In genomic region chr11:71760991-71761390, GRCm38 (mm10) we compare ENCODE assay signal across 19 mouse cellular contexts. TPM values are rescaled to one million over a fixed set of nuclear protein-coding genes. Genes with fewer than 3 reads are reported as not detected.
DNase-seq lines count a peak whose midpoint lies in the region; ATAC-seq lines count a peak whose summit lies in the region.
"Had no signal": no experiment of that assay in that cellular context is flagged by ENCODE, and none has a peak within 500 bp of the region (broad histone marks: within the 10 kb centered on the region; RNA-seq: fewer than 3 reads in every experiment).

No protein-coding gene starts in this region.

- no peak for ATAC-seq in hindbrain, embryonic 13.5 days (ENCODE audit: low FRiP score)
- no peak for ATAC-seq in midbrain, embryonic 16.5 days
- ATAC-seq: forebrain, embryonic 15.5 days; liver, postnatal 0 days; Patski had no signal

- no peak overlapping the region for H3K9ac ChIP-seq in hindbrain, embryonic 13.5 days
- H3K9ac ChIP-seq in midbrain, embryonic 16.5 days (ENCODE audit: low read depth, low read length) = no peak overlapping the region
- H3K9ac ChIP-seq: embryonic facial prominence, embryonic 13.5 days; forebrain, embryonic 15.5 days; heart, embryonic 15.5 days; liver, postnatal 0 days had no signal

- 82% methylated on average over 9 of the region's 9 CpGs for WGBS in hindbrain, embryonic 10.5 days
- WGBS in hindbrain, embryonic 13.5 days = 85% methylated on average over 9 of the region's 9 CpGs
- WGBS in midbrain, embryonic 10.5 days = 85% methylated on average over 9 of the region's 9 CpGs
- WGBS in midbrain, embryonic 16.5 days = 84% methylated on average over 9 of the region's 9 CpGs

- no peak overlapping the region for H3K4me2 ChIP-seq in hindbrain, embryonic 13.5 days
- no peak overlapping the region for H3K4me2 ChIP-seq in midbrain, embryonic 16.5 days (ENCODE audit: low read length)
- H3K4me2 ChIP-seq: embryonic facial prominence, embryonic 13.5 days; forebrain, embryonic 15.5 days; heart, embryonic 15.5 days had no signal

- H3K27ac ChIP-seq in hindbrain, embryonic 10.5 days = peak overlapping the region; percentile 79
- H3K27ac ChIP-seq in hindbrain, embryonic 13.5 days = no peak overlapping the region
- peak overlapping the region; percentile 91 for H3K27ac ChIP-seq in midbrain, embryonic 10.5 days (replicated peaks)
- no peak overlapping the region for H3K27ac ChIP-seq in midbrain, embryonic 16.5 days (ENCODE audit: low read length)
- H3K27ac ChIP-seq: embryonic facial prominence, embryonic 13.5 days; forebrain, embryonic 15.5 days; heart, embryonic 15.5 days; limb, embryonic 10.5 days had no signal

- peaks cover 97% of the 10 kb centered on the region for H3K4me1 ChIP-seq in hindbrain, embryonic 10.5 days (replicated peaks)
- H3K4me1 ChIP-seq in hindbrain, embryonic 13.5 days (replicated peaks) = peaks cover 97% of the 10 kb centered on the region
- peaks cover 99% of the 10 kb centered on the region for H3K4me1 ChIP-seq in midbrain, embryonic 10.5 days
- peaks cover 24% of the 10 kb centered on the region for H3K4me1 ChIP-seq in midbrain, embryonic 16.5 days (ENCODE audit: control insufficient read depth, insufficient read depth, low read length)
- H3K4me1 ChIP-seq: heart, embryonic 15.5 days; limb, embryonic 10.5 days had no signal

- H3K4me3 ChIP-seq in hindbrain, embryonic 10.5 days = no peak overlapping the region
- no peak overlapping the region for H3K4me3 ChIP-seq in hindbrain, embryonic 13.5 days
- H3K4me3 ChIP-seq in midbrain, embryonic 10.5 days = no peak overlapping the region
- no peak overlapping the region for H3K4me3 ChIP-seq in midbrain, embryonic 16.5 days (ENCODE audit: low read depth, low read length)
- H3K4me3 ChIP-seq: embryonic facial prominence, embryonic 13.5 days; forebrain, embryonic 15.5 days; heart, embryonic 15.5 days; limb, embryonic 10.5 days had no signal

- no peaks in the 10 kb centered on the region; the same call in 1 of the 2 replicates for H3K27me3 ChIP-seq in hindbrain, embryonic 10.5 days (ENCODE audit: insufficient read depth, poor library complexity, severe bottlenecking)
- 0 out of 2 replicates have a peak, but pooled peaks cover 5% of the 10 kb centered on the region for H3K27me3 ChIP-seq in hindbrain, embryonic 13.5 days
- no peaks in the 10 kb centered on the region for H3K27me3 ChIP-seq in midbrain, embryonic 10.5 days (ENCODE audit: low read depth, poor library complexity, severe bottlenecking)
- H3K27me3 ChIP-seq in midbrain, embryonic 16.5 days (ENCODE audit: control insufficient read depth, insufficient read depth, low read depth, low read length) = no peaks in the 10 kb centered on the region
- H3K27me3 ChIP-seq: forebrain, embryonic 15.5 days had no signal

- peaks cover 39% of the 10 kb centered on the region for H3K36me3 ChIP-seq in hindbrain, embryonic 10.5 days
- peaks cover 16% of the 10 kb centered on the region for H3K36me3 ChIP-seq in hindbrain, embryonic 13.5 days
- H3K36me3 ChIP-seq in midbrain, embryonic 10.5 days = peaks cover 44% of the 10 kb centered on the region
- peaks cover 4% of the 10 kb centered on the region; the same call in 1 of the 2 replicates for H3K36me3 ChIP-seq in midbrain, embryonic 16.5 days (ENCODE audit: control insufficient read depth, insufficient read depth, low read length)
- H3K36me3 ChIP-seq: embryonic facial prominence, embryonic 13.5 days; forebrain, embryonic 15.5 days; heart, embryonic 15.5 days; limb, embryonic 10.5 days had no signal

- H3K9me3 ChIP-seq in hindbrain, embryonic 10.5 days = no peaks in the 10 kb centered on the region
- no peaks in the 10 kb centered on the region for H3K9me3 ChIP-seq in hindbrain, embryonic 13.5 days
- H3K9me3 ChIP-seq in midbrain, embryonic 10.5 days (replicated peaks) = no peaks in the 10 kb centered on the region
- no peaks in the 10 kb centered on the region for H3K9me3 ChIP-seq in midbrain, embryonic 16.5 days (replicated peaks; ENCODE audit: control insufficient read depth, low read length, poor library complexity, severe bottlenecking)
- H3K9me3 ChIP-seq: embryonic facial prominence, embryonic 13.5 days; forebrain, embryonic 15.5 days; heart, embryonic 15.5 days; limb, embryonic 10.5 days had no signal

- peak; percentile 24 for DNase-seq in adrenal gland, postnatal 14 days
- no peak for DNase-seq in adrenal gland, postnatal 4 days (ENCODE audit: low spot score in 2 of 2)
- no peak for DNase-seq in hindbrain, embryonic 10.5 days (ENCODE audit: low spot score)
- DNase-seq in kidney, postnatal 25 days = peak; percentile 26 to 64
- DNase-seq in kidney, adult 8-10 months = no peak
- DNase-seq in midbrain, embryonic 10.5 days (ENCODE audit: low spot score) = no peak
- DNase-seq: adrenal gland, adult 8-10 months; cerebellum, adult 11 months; cerebellum, postnatal 10 days; liver, postnatal 0 days; right cerebral cortex, postnatal 4 days had no signal

RNA-seq across cellular contexts. Expression of gene Wscd1, which starts 11.3 kb away (rescaled TPM):
- total RNA-seq in adrenal gland, postnatal 14 days (2021) = 7.0 and 9.6 TPM in 2 replicates
- 10 to 100 TPM; 13.7 to 16.2 TPM for total RNA-seq in adrenal gland, postnatal 4 days (2021)
- polyA plus RNA-seq in hindbrain, embryonic 10.5 days (2016; fragmentation: Nextera tagmentation; extraction: Ambion mirVana) = 52.4 and 69.5 TPM in 2 replicates
- 69.8 and 70.4 TPM in 2 replicates for polyA plus RNA-seq in hindbrain, embryonic 13.5 days (2015; fragmentation: Nextera tagmentation; extraction: Ambion mirVana)
- polyA plus RNA-seq in midbrain, embryonic 10.5 days (2016; fragmentation: Nextera tagmentation; extraction: Ambion mirVana) = 61.5 and 86.9 TPM in 2 replicates
- polyA plus RNA-seq in midbrain, embryonic 16.5 days (2015; fragmentation: Nextera tagmentation; extraction: Ambion mirVana) = 75.3 and 86.3 TPM in 2 replicates
- total RNA-seq: megakaryocyte progenitor cell, adult 5-6 weeks had no signal

Comparison
In these comparisons a context has a peak if more than half of its experiments do, and no peak if none do; other contexts are left out.
1. DNase-seq: peak in adrenal gland, postnatal 14 days (single experiment) and kidney, postnatal 25 days (2 of 2); none in adrenal gland, postnatal 4 days (0 of 2), hindbrain, embryonic 10.5 days (single experiment), kidney, adult 8-10 months (0 of 2) and midbrain, embryonic 10.5 days (single experiment).
2. H3K27ac ChIP-seq: peak in hindbrain, embryonic 10.5 days (single experiment) and midbrain, embryonic 10.5 days (single experiment); none in hindbrain, embryonic 13.5 days (single experiment) and midbrain, embryonic 16.5 days (single experiment).